Mouse (Mus musculus) liver, embryonic 14.5 days (tissue): Measurements from ENCODE around the gene Mbnl1.

Source experiments
- CTCF ChIP-seq: IDR thresholded peaks from 2 replicates; pipeline ENCODE4 v1.5.1; 2016; ENCODE audit warnings: antibody characterized with exemption, low read depth, control low read depth
- EP300 ChIP-seq: IDR thresholded peaks from 2 replicates; pipeline ENCODE4 v1.6.1; 2016; ENCODE audit warnings: antibody characterized with exemption, low read depth

DNA sequence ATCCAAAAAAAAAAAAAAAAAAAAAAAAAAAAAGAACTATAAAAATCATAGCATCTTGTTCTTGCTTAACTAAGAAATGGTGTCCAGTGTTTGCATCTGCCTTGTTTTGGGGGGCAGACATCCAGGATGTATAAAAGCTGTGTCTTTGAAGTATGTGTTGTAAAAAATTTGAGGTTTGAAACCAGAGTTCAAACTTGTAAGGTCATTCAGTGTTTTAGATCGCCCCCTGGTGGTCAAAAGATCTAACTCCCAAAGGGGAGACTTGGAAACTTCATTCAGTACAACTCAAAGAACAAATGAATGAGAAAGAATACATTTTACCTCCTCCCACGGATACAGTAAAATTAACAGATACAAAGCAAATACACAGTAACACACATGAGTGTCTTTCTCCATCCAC is 139.2 kb downstream of the Mbnl1 start:
- peak; percentile 67 for TF ChIP-seq CTCF
- no peak for TF ChIP-seq EP300
